Mouse (Mus musculus): ENCODE measurements around the gene Satb2. TPM values are rescaled to one million over a fixed set of nuclear protein-coding genes. Genes with fewer than 3 reads are reported as not detected.

The Satb2 gene
- total and polyA plus RNA-seq, 3 experiments, result not detected

DNA sequence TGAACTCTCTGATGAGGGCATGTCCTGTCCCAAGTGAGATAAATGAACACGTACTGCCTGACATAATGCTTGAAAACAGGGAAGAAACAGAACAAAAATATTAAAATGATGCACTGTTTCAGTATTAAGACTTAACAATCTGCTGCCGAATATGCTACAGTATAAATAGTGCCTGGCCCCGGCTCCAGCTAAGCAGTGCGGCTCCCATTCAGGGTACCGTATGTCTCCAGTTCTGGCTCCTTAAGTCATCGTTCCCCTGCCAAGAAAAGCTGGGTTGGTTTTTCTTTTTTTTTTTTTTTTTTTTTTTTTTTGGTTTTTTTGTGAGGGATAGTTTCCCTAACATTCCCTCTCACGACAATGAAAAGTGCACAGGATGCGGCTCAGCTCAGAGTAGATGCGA, 78.3 kb downstream of the Satb2 start:
- no peaks in the 10 kb centered on the region for H3K36me3 ChIP-seq (ENCODE audit: control insufficient read depth in 1 of 2, insufficient read depth in 2 of 2, low read length in 2 of 2)
- no peak overlapping the region for H3K9ac ChIP-seq (ENCODE audit: control insufficient read depth, low read depth, low read length, poor library complexity, severe bottlenecking)
- no peaks in the 10 kb centered on the region for H3K4me1 ChIP-seq (ENCODE audit: control insufficient read depth in 1 of 2, insufficient read depth in 2 of 2, low read length in 2 of 2)
- no peak for DNase-seq (ENCODE audit: low read depth, low spot score)
- no peaks in the 10 kb centered on the region for H3K27me3 ChIP-seq (ENCODE audit: control insufficient read depth in 1 of 2, insufficient read depth in 2 of 2, low read length in 2 of 2)
- no peak overlapping the region for H3K27ac ChIP-seq (ENCODE audit: control insufficient read depth, low read depth, low read length)
- TF ChIP-seq CTCF (IDR thresholded peaks at IDR 0.05 in 2 of 3, conservative IDR thresholded peaks at IDR 0.05 in 1 of 3; ENCODE audit: control insufficient read depth in 1 of 3, insufficient read depth in 1 of 3, low read depth in 2 of 3, low read length in 3 of 3, poor library complexity in 1 of 3, severe bottlenecking in 1 of 3), result no peak
- TF ChIP-seq POLR2AphosphoS5 (IDR thresholded peaks at IDR 0.05; ENCODE audit: borderline replicate concordance, low read depth, low read length), result no peak
- no peak for TF ChIP-seq CHD2 (IDR thresholded peaks at IDR 0.05; ENCODE audit: low read length)
- TF ChIP-seq KAT2A (conservative IDR thresholded peaks at IDR 0.05; ENCODE audit: low read depth, low read length), result no peak
- TF ChIP-seq JUND (IDR thresholded peaks at IDR 0.05; ENCODE audit: low read depth, low read length), result no peak
- no peaks in the 10 kb centered on the region for H3K79me2 ChIP-seq (ENCODE audit: control insufficient read depth, insufficient read depth, low read length, poor library complexity)
- H3K4me3 ChIP-seq (ENCODE audit: control insufficient read depth in 1 of 2, insufficient read depth in 1 of 2, low read depth in 2 of 2, low read length in 2 of 2), result no peak overlapping the region
- H3K9me3 ChIP-seq (replicated peaks; ENCODE audit: insufficient read depth, low read length), result no peaks in the 10 kb centered on the region

DNA sequence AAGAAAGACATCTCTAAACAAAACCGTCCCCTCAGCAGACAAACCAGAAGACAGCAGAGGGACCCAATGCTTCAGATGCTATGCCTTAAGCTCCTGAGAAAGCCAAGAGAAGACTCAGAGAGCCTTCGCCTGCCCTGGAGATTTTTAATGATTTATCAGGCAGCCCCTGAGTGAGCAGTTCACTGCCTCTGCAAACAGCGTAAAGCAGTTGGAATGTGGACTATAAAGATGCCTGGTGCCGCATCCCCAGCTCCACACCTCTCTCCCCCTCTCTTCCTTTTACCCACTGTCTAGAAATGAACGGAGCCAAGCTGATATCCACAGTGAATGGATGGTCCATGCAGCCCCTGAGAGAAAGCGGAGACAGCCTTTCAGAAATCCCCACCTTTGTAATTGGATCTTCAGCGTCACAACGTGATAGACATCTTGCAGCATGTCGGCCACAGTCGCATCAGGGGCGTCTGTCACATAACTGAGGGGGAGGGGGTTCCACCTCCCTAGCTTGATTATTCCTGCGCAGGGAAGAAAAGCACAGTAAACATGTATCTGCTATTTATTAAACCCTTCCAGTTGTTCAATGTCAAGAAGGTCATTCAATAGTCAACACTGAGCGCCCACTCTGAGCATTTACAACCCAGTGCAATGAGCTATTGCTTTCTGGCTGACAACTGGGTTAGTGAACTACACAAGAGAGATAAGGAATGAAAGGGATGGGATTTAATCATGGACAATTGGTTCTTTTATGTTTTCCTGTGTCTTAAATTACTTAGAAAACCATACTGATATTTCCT, 79.6 kb downstream of the Satb2 start:
- no peaks in the 10 kb centered on the region for H3K4me1 ChIP-seq (ENCODE audit: control insufficient read depth in 1 of 2, insufficient read depth in 2 of 2, low read length in 2 of 2)
- H3K36me3 ChIP-seq (ENCODE audit: control insufficient read depth in 1 of 2, insufficient read depth in 2 of 2, low read length in 2 of 2), result no peaks in the 10 kb centered on the region
- H3K9ac ChIP-seq (ENCODE audit: control insufficient read depth, low read depth, low read length, poor library complexity, severe bottlenecking), result no peak overlapping the region
- no peak for DNase-seq (ENCODE audit: low read depth, low spot score)
- no peaks in the 10 kb centered on the region for H3K27me3 ChIP-seq (ENCODE audit: control insufficient read depth in 1 of 2, insufficient read depth in 2 of 2, low read length in 2 of 2)
- H3K27ac ChIP-seq (ENCODE audit: control insufficient read depth, low read depth, low read length), result no peak overlapping the region
- H3K4me3 ChIP-seq (ENCODE audit: control insufficient read depth in 1 of 2, insufficient read depth in 1 of 2, low read depth in 2 of 2, low read length in 2 of 2), result no peak overlapping the region
- H3K79me2 ChIP-seq (ENCODE audit: control insufficient read depth, insufficient read depth, low read length, poor library complexity), result no peaks in the 10 kb centered on the region
- TF ChIP-seq UBTF (IDR thresholded peaks at IDR 0.05; ENCODE audit: borderline replicate concordance, insufficient read depth, low read depth, low read length), result no peak
- TF ChIP-seq EP300 (IDR thresholded peaks at IDR 0.05; ENCODE audit: low read depth in 1 of 2, low read length in 2 of 2), result no peak
- no peak for TF ChIP-seq ETS1 (IDR thresholded peaks at IDR 0.05; ENCODE audit: low read depth, low read length)
- no peak for TF ChIP-seq NELFE (IDR thresholded peaks at IDR 0.05; ENCODE audit: low read depth, low read length)
- TF ChIP-seq HCFC1 (IDR thresholded peaks at IDR 0.05; ENCODE audit: low read depth, low read length), result no peak
- TF ChIP-seq KAT2A (conservative IDR thresholded peaks at IDR 0.05; ENCODE audit: low read depth, low read length), result no peak
- no peak for TF ChIP-seq MAFK (IDR thresholded peaks at IDR 0.05; ENCODE audit: borderline replicate concordance, low read depth, low read length)
- no peak for TF ChIP-seq RCOR1 (IDR thresholded peaks at IDR 0.05; ENCODE audit: low read depth, low read length)
- TF ChIP-seq MEF2A (IDR thresholded peaks at IDR 0.05; ENCODE audit: extremely low read depth, insufficient replicate concordance, low read depth, low read length, poor library complexity, severe bottlenecking), result no peak
- TF ChIP-seq MAX (IDR thresholded peaks at IDR 0.05; ENCODE audit: low read length), result no peak
- no peaks in the 10 kb centered on the region for H3K9me3 ChIP-seq (replicated peaks; ENCODE audit: insufficient read depth, low read length)

Data from MEL (cell line).